Mouse (Mus musculus): ENCODE data around the gene Try4. TPM values are rescaled to one million over a fixed set of nuclear protein-coding genes. Genes with fewer than 3 reads are reported as not detected.
"Not testable (repeated sequence)": the region's sequence is repeated elsewhere in the genome, so short reads cannot be mapped to it uniquely, and the experiment has no call there.

The Try4 gene
- not detected in 2 replicates for polyA plus RNA-seq (2015; fragmentation: Nextera tagmentation; extraction: Ambion mirVana)

DNA sequence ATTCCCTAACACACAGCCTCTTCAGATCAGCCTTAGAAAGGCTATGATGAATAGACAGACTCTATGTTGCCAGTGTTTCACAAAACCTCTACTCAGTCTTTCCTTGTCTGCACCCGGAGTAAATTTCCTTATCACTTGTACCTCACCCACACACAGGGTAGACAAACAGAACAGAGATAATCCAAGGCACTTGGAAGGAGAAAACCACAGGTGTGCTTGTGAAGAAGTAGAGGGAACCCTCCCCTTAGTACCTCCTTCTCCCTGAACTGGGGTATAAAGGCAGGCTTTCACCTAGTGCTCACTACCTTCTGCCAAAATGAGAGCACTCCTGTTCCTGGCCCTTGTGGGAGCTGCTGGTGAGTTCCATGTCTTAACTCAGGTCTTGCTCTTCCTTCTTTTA, at the start of gene Try4:
Gene Try4 (plus strand): TSS at position 301 of the 400 bp plus-strand sequence.
- 90% methylated on average over 1 of the region's 1 CpGs for WGBS
- Histone ChIP-seq H3K36me3 (no peaks in the 10 kb centered on the region), H3K4me3 (replicated peaks) (no peak within 1 kb of the TSS), H3K9me3 (no peaks in the 10 kb centered on the region), H3K27ac (no peak within 1 kb of the TSS), H3K4me2 (replicated peaks) (no peak within 1 kb of the TSS), H3K27me3 (no peaks in the 10 kb centered on the region), H3K4me1 (replicated peaks) (no peaks in the 10 kb centered on the region), H3K9ac (replicated peaks) (no peak within 1 kb of the TSS)
- no peak for ATAC-seq

DNA sequence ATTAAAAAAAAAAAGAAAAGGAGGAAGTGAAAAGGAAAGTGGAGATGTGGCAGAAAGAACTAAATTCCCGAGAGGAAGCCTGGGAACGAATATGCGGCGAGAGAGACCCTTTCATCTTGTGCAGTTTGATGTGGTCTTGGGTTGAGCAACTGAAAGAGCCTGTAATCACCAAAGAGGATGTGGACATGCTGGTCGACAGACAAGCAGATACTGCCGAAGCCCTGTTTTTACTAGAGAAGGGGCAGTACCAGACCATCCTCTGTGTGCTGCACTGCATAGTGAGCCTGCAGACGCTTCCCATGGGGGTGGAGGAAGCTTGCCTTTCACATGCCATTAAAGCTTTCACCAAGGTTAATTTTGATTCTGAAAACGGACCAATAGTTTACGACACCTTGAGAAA, 48.8 kb upstream of the Try4 start:
- not testable (repeated sequence) for H3K27me3 ChIP-seq; H3K4me1 ChIP-seq (replicated peaks); H3K9me3 ChIP-seq; H3K4me2 ChIP-seq (replicated peaks); H3K4me3 ChIP-seq (replicated peaks); H3K27ac ChIP-seq; ATAC-seq; H3K36me3 ChIP-seq; H3K9ac ChIP-seq (replicated peaks)
- 89% methylated on average over 9 of the region's 9 CpGs for WGBS

DNA sequence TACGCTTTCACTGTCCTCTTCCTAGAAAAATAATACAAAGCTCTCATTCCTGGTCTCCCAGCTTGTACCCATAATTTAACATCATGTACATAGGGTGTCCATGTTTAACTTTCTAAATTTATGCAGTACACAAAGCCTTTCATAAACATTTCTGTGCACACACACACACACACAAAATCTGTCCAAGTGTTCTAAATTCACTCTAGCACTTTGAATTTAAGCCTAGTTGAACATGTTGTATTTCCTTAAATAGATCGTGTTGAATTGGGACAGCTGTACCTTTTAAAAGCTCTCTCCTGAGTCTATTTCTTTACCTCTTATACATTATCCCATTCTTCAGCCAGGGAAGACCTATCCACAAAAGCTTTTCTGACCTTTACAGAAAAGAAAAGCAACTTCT, 45.6 kb upstream of the Try4 start:
- Histone ChIP-seq H3K27me3 (no peaks in the 10 kb centered on the region), H3K9ac (replicated peaks) (no peak overlapping the region), H3K4me1 (replicated peaks) (no peaks in the 10 kb centered on the region), H3K4me3 (replicated peaks) (no peak overlapping the region), H3K9me3 (no peaks in the 10 kb centered on the region), H3K27ac (no peak overlapping the region), H3K4me2 (replicated peaks) (no peak overlapping the region), H3K36me3 (no peaks in the 10 kb centered on the region)
- ATAC-seq, result no peak
- WGBS, result 88% methylated on average over 2 of the region's 2 CpGs

DNA sequence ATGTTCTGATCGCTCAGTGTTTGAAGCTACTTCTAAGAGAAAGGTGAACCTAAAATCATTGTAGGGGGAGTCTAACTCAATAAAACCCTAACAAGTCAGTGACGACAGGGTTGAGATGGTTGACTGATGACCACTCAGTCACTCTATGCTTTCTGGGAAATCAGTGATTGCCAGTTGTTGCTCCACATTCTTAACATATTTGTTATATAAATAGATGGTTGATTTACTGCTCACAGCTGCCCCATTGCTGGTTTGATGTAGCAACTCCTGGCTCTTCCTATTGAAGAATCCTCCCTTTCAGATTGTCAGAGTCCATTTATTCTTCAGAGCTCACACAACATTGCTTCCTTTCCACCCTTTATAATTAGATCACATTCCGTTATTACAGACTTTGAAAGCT, 44.6 kb upstream of the Try4 start:
- H3K4me2 ChIP-seq (replicated peaks), result no peak overlapping the region
- no peak for ATAC-seq
- H3K9me3 ChIP-seq, result no peaks in the 10 kb centered on the region
- no peaks in the 10 kb centered on the region for H3K36me3 ChIP-seq
- H3K9ac ChIP-seq (replicated peaks), result no peak overlapping the region
- no peaks in the 10 kb centered on the region for H3K27me3 ChIP-seq
- WGBS, result 92% methylated on average over 3 of the region's 3 CpGs
- H3K4me3 ChIP-seq (replicated peaks), result no peak overlapping the region
- no peak overlapping the region for H3K27ac ChIP-seq
- H3K4me1 ChIP-seq (replicated peaks), result no peaks in the 10 kb centered on the region

DNA sequence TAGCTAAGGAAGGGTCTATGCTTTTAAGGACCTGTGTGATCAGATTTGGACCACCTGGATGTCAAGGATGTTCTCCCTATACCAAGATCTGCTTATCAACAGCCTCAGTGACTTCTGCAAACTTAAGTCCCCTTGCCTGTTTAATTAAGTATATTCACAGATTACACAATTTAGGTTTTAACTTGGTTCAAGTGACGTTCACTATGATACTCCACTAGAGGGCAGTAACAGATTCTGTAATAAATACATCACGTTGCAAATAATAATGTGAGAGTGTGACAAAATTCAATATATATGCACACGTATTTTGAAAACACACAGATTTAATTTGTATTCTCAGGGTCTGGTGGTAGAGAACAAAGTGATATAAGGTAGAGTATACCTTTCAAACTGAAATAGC, 39.3 kb upstream of the Try4 start:
- Histone ChIP-seq H3K36me3 (no peaks in the 10 kb centered on the region), H3K4me3 (replicated peaks) (no peak overlapping the region), H3K9me3 (no peaks in the 10 kb centered on the region), H3K27ac (no peak overlapping the region), H3K27me3 (no peaks in the 10 kb centered on the region), H3K4me1 (replicated peaks) (no peaks in the 10 kb centered on the region), H3K4me2 (replicated peaks) (no peak overlapping the region), H3K9ac (replicated peaks) (no peak overlapping the region)
- ATAC-seq, result no peak
- 38% methylated on average over 3 of the region's 3 CpGs for WGBS

DNA sequence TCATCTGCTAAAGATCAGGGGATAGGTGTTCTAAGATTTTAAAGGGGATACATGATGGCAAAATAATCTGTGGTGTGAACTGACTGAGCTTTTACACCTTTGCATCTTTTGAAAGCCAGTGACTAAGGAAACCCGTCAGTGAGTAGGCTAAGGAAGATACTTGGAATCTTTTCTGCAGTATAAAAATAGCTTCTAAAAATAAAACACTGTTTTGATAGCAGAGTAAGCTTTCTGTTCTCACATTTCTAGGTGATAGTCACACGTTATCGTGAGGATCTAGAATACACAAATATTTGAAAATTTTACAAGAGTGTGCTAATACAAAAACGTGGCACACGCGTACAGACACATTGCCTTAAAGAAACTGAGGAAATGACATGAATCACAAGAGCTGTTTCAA, 35.9 kb upstream of the Try4 start:
- H3K36me3 ChIP-seq, result no peaks in the 10 kb centered on the region
- H3K27me3 ChIP-seq, result no peaks in the 10 kb centered on the region
- ATAC-seq, result no peak
- no peaks in the 10 kb centered on the region for H3K4me1 ChIP-seq (replicated peaks)
- 92% methylated on average over 6 of the region's 6 CpGs for WGBS
- no peak overlapping the region for H3K4me3 ChIP-seq (replicated peaks)
- no peak overlapping the region for H3K4me2 ChIP-seq (replicated peaks)
- H3K27ac ChIP-seq, result no peak overlapping the region
- no peaks in the 10 kb centered on the region for H3K9me3 ChIP-seq
- no peak overlapping the region for H3K9ac ChIP-seq (replicated peaks)

DNA sequence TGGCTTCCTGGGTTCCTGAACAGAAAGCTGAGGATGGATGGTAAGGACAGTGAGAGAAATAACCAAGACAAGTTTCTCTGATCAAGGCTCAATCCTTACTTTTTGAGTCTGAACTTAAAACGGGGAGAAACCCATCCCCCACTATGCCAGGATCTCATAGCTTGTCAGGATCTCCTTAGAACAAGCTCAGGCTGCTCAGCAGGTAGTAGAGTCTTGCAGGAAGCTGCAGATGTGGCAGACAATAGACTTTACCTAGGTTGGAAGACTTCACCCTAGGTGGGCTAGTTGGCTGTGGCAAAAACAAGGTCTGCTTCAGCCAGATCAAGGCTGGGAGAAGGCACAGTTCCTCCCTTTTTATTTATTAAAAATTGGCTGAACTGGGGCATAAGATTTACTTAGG, 3.8 kb upstream of the Try4 start:
- Histone ChIP-seq H3K4me3 (replicated peaks) (no peak overlapping the region), H3K9me3 (no peaks in the 10 kb centered on the region), H3K36me3 (no peaks in the 10 kb centered on the region), H3K27me3 (no peaks in the 10 kb centered on the region), H3K4me1 (replicated peaks) (no peaks in the 10 kb centered on the region), H3K4me2 (replicated peaks) (no peak overlapping the region), H3K27ac (no peak overlapping the region), H3K9ac (replicated peaks) (no peak overlapping the region)
- no peak for ATAC-seq
- WGBS, result 19% methylated on average over 1 of the region's 1 CpGs

DNA sequence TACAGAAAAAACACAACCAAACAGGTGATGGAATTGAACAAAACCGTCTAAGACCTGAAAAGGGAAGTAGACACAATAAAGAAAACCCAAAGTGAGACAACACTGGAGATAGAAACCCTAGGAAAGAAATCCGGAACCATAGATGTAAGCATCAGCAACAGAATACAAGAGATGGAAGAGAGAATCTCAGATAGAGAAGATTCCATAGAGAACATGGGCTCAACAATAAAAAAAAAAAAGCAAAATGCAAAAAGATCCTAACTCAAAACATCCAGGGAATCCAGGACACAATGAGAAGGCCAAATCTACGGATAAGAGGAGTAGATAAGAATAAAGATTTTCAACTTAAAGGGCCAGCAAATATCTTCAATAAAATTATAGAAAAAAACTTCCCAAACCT, 14.7 kb downstream of the Try4 start, which contains the start of gene Try5:
Gene Try5 (minus strand): TSS at position 101 of the 400 bp plus-strand sequence.
- not testable (repeated sequence) for H3K4me1 ChIP-seq (replicated peaks); H3K4me3 ChIP-seq (replicated peaks); H3K4me2 ChIP-seq (replicated peaks); H3K36me3 ChIP-seq; H3K9me3 ChIP-seq; ATAC-seq; H3K27ac ChIP-seq; H3K27me3 ChIP-seq; H3K9ac ChIP-seq (replicated peaks)
- WGBS, result 78% methylated on average over 3 of the region's 3 CpGs

GRCm38 (mm10) chr6:41353932-41354331, 51.9 kb downstream of the Try4 start, which contains the start of gene Try10:
TSS of gene Try10 (plus strand) at chr6:41354105.
- H3K4me3 ChIP-seq (replicated peaks), result no peak within 1 kb of the TSS
- ATAC-seq, result no peak
- no peaks in the 10 kb centered on the region for H3K36me3 ChIP-seq
- H3K9ac ChIP-seq (replicated peaks), result no peak within 1 kb of the TSS
- 85% methylated on average over 2 of the region's 2 CpGs for WGBS
- H3K27me3 ChIP-seq, result no peaks in the 10 kb centered on the region
- H3K4me2 ChIP-seq (replicated peaks), result no peak within 1 kb of the TSS
- no peaks in the 10 kb centered on the region for H3K9me3 ChIP-seq
- no peaks in the 10 kb centered on the region for H3K4me1 ChIP-seq (replicated peaks)
- no peak within 1 kb of the TSS for H3K27ac ChIP-seq

Other genes starting within 250 kb of the Try4 start
- gene Try5, start 14.6 kb downstream of the Try4 start, polyA plus RNA-seq (2015; fragmentation: Nextera tagmentation; extraction: Ambion mirVana), result not detected in 2 replicates
- not detected in 2 replicates for gene Try10, start 51.8 kb downstream of the Try4 start, polyA plus RNA-seq (2015; fragmentation: Nextera tagmentation; extraction: Ambion mirVana)
- not detected in 2 replicates for gene Prss3, start 75.4 kb downstream of the Try4 start, polyA plus RNA-seq (2015; fragmentation: Nextera tagmentation; extraction: Ambion mirVana)
- not detected in 2 replicates for gene Gm5771, start 90.1 kb downstream of the Try4 start, polyA plus RNA-seq (2015; fragmentation: Nextera tagmentation; extraction: Ambion mirVana)
- gene Gm10334, start 143.9 kb downstream of the Try4 start, polyA plus RNA-seq (2015; fragmentation: Nextera tagmentation; extraction: Ambion mirVana), result not detected in 2 replicates
- not detected in 2 replicates for gene Prss1, start 156.7 kb downstream of the Try4 start, polyA plus RNA-seq (2015; fragmentation: Nextera tagmentation; extraction: Ambion mirVana)
- gene Prss2, start 219.5 kb downstream of the Try4 start, polyA plus RNA-seq (2015; fragmentation: Nextera tagmentation; extraction: Ambion mirVana), result not detected in 2 replicates

All from midbrain, embryonic 13.5 days (tissue).